Mouse (Mus musculus): ENCODE results near the gene Art3.
"Not testable (repeated sequence)": the region's sequence is repeated elsewhere in the genome, so short reads cannot be mapped to it uniquely, and the experiment has no call there.

Gene Art3

DNA sequence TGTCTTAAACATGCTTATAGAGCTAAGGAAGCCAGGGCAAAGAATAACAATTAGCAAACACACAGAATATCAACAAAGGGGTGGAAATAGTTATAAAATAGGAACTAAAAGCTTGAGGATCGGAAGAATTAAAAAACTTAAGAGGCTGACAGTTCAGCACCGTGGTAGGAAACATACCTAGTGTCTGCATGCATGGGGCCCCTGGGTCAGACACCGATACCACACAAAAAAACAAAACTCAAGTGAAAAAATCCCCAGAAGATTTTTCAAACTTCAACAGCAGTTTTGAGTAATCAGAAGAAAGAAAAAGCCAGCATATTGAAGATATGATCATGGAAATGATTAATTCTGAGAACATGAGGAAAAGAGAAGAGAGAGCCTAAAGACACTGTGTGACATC is 5.1 kb downstream of the Art3 start:
- no peak for DNase-seq (ENCODE audit: low spot score in 2 of 2)

DNA sequence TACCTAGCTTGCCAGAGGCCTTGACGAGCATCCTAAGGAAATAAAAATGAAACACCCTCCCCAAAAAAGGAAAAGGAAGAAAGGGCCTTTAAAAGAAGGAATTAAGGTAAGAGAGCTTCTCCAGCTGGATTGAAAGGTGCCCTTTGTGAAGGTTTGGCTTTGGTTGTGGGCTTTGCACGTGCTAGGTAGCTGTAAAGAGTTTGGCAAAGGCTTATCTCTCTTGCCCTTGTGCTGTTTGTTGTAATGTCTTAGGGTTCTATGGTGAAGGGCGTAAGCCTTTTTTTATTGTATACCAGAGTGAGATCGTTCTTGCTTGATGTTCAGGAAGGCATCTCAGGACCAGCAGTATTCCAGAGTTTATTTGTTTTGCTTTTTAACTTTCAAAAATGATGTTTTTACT is 9.0 kb downstream of the Art3 start:
- DNase-seq (ENCODE audit: low spot score in 2 of 2), result no peak

DNA sequence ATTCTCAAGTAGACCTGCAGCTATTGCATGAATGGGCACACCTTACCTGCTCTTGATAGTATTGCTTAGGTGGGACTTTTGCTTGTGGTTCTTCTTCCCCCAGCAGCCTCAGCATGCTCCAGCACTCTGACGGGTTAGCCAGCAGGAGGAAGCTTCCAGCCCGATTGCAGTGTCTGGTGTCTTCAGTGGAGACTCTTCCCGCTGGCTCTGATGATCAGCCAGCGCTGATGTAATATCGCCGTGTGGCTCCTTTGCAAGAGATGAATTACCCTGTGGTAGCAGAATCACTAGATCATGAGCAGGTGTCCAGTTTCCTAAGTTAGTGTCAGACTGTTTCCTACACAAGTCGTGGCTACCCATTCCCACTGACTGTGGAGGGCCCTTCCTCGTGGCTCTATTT is 13.4 kb downstream of the Art3 start:
- no peak for DNase-seq (ENCODE audit: low spot score in 2 of 2)

DNA sequence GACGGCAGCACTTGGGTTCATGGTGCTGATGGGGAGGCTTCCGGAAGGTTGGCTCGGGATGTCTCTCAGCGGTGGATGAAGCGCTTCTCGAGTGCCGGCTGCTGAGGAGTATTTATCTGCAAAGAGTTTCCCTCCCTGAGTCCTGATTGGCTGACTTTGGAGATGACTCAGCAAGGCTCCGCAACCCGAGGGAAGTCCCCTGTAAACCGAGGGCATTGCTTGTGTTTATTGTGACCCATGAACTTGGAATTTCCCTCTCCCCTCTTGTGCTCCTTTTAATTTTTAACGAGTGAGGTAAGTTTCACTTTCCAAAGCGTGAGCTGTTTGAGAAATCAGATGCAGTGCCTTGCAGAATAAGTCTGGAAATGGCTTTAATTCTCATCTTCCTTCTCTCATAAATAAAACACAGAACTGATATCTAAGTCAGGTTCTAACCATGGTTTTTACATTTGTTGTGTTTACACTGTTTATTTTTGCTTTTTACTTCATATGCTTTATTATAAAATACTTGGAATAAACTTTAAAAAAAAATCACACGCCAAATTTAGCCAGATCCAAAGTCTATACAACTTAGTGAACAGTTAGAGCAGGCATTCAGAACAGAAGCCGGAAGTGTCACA is 17.3 kb downstream of the Art3 start, which contains the start of gene Cxcl10:
Gene Cxcl10, minus strand, starts transcription at position 96 of the 620 bp plus-strand sequence.
- DNase-seq (ENCODE audit: low spot score in 2 of 2), result no peak

DNA sequence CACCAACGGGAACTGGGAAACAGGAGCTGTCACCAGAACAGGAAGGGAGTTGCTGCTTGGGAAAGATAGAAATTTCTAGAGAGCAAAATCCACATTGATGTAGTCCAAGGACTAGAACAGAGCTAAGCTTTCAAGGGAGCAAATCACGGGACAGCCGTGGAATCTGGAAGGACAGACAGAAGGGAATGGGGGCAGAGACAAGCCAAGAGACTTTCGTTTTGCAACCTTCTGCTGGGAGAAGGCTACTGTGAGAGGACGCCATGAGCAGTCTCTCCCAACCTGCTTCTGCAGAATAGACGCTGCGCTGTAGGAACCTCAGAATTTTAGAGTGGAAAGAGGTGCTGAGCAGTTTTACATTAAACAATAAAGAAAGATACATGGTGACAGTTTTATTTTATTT is 18.1 kb downstream of the Art3 start:
- no peak for DNase-seq (ENCODE audit: low spot score in 2 of 2)

DNA sequence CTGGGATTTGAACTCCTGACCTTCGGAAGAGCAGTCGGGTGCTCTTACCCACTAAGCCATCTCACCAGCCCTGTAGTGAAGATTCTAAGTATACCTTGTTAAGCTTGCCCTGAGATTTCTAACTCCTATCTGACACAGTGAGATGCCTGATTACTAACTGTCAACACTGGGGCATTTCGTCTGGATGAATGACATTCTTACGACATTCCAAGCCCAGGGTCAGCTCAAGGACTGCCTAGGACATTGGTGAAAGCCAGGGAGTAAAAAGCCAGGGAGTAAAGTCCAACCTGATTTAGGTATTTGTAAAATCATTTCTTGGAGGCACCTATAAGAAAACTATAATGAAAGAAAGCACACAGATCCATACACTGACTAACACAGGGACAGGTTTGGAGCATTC is 21.1 kb downstream of the Art3 start:
- DNase-seq (ENCODE audit: low spot score in 2 of 2), result not testable (repeated sequence)

DNA sequence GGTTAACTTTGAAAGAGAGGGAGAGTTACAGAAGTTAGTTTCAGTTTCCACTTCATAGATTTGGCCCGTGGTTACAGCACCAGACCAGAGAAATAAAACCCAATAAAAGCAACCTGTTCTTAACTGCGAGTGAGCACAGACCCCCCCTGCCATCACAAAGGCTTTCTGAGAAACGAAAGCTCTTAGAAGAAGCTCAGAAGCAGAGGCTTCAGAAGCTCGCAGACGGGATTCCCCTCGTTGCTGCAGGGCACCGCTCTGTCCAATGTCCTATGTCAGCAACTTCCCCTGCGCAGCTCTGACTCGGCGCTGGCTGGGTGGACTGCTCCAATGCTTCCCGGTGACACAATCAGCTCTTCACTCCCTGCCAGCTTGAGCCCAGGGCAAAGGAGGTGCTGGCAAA is 21.9 kb downstream of the Art3 start:
- no peak for DNase-seq (ENCODE audit: low spot score in 2 of 2)

DNA sequence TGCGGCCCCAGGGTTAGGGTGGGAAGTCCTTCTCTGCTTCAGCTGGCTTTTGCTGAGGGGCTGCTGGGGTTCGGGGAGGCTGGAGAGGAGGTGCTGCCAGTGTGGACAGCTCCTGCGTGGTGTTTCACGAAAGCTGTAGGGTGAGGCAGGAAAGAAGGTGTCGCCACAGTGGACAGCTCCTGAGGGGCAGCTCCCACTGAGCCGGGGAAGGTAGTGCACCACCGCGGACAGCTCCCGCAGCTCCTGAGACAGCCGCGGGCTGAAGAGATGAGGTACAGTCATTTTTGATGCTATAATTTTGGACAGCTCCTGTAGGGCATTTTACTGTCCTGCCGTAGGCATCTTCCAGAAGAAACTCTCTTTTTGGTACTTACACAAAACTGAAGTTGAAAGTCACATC is 26.4 kb downstream of the Art3 start:
- no peak for DNase-seq (ENCODE audit: low spot score in 2 of 2)

DNA sequence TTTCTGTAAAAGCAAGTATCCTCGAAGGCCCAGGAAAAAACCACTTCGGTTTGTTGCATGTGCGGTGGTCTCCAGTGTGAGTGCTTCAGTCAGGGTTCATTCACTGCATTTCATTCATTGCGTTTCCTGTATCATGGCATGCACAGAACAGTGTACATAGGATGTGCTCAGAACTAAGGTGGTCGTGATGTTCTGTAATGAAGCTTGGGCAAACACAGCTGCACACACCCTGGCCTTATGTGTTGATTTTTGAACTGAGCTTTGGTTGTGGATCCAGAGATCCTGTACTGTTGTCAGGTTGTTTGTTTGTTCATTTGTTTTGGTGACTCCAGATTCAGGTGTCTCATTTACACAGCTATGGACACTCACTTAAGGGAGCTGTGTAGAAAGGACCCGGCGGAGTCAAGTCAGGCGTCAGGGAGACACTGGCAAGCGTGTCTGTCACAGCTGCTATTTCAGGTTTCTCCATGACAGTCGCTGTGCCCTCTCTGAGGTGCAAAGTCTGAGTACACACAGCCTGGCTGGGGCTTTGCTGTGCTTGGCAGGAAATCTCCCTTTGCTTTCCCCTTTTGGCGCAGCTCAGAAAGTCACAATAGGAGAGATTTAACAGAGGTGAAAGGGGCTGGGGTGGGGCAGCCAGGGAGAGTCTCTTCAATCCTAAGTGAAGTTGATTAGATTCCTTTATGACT is 27.3 kb downstream of the Art3 start:
- DNase-seq (ENCODE audit: low spot score in 2 of 2), result no peak

DNA sequence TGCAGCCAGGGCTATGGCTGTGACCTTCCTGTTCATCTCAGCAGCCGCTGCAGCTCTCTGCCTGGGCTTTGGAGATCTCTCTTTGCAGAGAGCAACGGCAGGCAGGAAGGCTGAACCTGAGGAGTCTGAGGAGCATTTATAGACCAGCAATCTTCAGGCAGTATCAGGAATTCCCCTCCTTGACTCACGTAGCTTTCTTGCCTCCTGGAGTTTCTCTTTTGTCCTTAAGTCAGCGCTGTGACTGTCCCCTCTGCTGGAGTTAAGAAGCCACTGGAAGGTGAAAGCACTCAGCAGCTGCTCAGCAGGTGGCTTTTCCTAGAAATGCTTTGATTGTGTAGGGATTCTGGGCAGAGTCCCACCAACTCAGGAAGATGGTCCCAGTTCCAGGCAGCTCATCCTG is 31.6 kb downstream of the Art3 start:
- no peak for DNase-seq (ENCODE audit: low spot score in 2 of 2)

DNA sequence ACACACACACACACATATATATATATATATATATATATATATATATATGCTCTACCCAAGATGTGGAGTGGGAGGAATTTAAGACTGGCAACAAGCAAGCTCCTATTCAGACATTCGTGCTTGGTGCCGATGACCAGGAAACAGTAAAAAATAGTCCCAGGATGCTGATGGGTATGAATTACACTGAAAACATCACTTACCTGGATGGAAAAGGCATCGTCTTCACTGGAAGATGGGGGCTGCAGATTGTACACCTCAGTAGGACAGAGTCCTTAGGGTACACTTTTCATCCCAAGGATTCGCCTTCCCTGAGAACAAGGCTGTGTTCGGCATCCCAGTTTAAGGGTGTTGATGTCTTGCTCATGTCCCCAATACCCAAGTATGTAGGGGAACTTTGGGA is 32.4 kb downstream of the Art3 start:
- no peak for DNase-seq (ENCODE audit: low spot score in 2 of 2)

DNA sequence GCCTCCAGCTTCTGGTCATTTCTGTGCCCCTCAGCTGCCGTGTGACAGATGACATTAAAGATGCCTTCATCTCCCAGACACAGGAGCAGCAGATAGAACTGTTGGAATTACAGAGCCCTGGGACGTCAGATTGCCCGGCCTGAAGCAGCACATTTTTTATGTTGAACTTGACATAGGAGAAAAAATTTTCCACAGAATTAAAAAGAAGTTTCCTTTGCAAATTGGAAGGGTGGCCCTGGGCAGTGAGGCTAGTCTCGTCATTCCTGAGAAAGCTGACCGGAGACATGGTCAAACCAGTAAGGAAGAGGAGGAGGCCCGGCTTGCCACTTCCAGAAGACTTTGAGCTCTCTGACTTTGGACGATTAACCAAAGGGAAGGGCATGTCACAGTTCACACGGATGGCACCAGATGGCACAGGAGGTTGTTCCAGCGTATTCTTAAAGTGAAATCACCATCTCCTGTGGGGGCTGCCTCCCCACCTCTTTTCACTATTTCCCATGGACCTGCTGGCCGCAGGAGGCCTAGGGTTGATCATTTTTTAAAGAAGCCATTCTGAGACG is 33.6 kb downstream of the Art3 start:
- DNase-seq (ENCODE audit: low spot score in 2 of 2), result no peak

DNA sequence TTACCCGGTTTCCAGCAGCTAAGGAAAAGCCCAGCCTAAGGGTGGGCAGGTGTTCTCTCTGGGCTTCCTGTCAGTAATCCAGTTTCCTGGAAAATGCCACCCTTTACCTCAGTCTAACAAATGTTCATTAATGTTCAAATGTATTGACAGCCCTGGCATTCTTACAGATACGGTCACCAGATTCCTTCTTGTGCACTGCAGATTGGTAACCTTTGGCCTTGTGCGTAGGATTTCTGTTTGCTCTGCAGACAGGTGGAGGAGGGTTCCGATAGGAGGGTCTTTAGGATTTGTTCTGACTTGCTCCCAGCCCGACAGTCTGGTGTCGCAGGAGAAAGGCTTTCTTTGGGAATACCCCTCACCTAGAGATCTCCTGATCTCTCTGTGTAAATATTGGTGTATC is 34.9 kb downstream of the Art3 start:
- no peak for DNase-seq (ENCODE audit: low spot score in 2 of 2)

DNA sequence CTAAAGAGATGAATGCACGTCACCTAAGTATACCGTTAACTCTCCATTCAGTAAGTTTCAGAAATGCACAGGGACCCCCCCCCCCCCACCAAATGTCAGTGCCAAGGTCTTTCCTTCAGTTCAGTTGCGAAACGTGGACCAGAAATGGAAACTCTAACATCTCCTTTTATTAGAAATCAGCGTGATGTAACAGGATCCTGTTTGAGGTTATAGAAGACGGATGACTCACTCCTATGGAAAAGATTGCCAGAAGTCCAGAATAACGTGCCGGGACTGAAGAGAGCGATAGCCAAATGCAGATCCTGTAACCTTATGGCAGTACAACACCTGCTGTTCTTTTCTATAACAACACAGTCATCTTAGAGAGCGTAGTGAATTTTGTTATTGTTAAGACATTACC is 36.8 kb downstream of the Art3 start:
- DNase-seq (ENCODE audit: low spot score in 2 of 2), result no peak

DNA sequence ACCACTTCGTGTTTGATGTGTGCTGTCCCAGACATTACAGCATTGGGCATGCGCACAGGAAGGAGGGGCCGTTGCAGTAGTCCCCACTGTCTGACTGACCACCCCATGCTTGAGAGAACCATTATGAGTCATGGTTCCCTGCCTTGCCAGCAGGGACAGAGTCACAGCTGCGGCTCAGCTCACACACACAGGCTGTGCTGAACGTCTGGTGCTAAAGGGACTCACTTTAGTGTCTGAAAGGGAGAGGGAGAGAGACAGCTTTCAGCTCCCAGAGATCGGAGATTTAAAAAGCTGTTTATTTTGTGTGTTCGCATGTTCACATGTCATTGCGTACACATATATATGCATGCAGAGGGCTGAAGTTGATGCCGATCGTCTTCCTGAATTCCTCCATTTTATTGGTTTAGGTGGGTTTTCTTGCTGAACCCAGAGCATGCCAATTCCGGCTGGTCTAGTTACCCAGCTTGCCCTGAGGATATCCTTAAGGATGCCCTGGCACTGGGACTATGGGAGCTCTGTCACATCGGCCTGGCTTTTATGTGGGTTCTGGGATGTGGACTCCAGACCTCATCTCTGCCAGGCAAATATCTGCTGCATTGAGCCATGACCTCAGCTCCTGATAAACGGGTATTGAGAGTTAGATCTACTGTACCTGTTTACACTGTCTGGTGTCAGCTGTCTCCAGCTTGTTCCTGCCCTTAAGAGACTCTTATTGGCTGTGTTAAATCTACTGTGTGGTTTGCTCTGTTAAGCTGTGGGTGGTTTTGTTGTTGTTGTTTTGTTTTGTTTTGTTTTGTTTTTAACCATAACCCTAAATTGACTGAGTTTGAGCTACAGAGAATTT is 37.7 kb downstream of the Art3 start:
- DNase-seq (ENCODE audit: low spot score in 2 of 2), result peak; percentile 32 to 40

DNA sequence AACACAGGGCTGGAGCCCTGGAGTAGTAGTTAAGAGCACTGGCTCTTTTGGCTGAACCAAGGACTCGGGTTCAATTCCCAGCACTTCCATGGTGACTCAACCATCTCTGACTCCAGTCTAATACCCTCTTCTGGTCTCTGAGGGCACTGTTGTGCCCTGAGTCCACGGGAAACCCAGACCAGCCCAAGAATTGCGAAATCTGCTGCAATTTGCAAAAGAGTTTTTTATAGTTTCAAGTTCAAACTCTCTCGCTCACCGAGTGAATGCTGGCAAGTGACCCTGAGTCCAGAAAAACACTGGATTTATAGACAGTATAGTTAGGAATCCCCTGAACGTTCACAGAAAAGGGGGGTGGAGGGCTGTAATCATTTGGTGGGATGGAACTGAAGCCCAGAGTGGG is 38.8 kb downstream of the Art3 start:
- no peak for DNase-seq (ENCODE audit: low spot score in 2 of 2)

DNA sequence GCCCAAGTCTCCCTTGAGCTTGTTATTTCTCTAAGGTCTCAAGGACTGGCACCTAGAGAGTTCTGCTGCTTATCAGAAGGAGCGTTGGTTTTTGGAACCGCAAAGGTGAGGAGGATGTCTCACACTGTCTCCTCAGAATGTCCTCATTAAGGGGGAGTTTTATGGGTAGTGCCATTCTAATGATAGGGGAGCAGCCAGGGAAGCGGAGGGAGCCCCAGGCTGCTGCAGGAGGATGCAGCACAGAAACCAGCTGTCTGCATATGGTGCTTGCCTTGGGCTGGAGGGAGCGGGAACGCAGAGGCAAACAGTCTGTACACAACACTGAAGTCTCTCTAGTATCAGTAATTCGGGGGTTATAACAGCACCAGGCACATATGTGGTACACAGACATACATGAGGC is 39.3 kb downstream of the Art3 start:
- no peak for DNase-seq (ENCODE audit: low spot score in 2 of 2)

DNA sequence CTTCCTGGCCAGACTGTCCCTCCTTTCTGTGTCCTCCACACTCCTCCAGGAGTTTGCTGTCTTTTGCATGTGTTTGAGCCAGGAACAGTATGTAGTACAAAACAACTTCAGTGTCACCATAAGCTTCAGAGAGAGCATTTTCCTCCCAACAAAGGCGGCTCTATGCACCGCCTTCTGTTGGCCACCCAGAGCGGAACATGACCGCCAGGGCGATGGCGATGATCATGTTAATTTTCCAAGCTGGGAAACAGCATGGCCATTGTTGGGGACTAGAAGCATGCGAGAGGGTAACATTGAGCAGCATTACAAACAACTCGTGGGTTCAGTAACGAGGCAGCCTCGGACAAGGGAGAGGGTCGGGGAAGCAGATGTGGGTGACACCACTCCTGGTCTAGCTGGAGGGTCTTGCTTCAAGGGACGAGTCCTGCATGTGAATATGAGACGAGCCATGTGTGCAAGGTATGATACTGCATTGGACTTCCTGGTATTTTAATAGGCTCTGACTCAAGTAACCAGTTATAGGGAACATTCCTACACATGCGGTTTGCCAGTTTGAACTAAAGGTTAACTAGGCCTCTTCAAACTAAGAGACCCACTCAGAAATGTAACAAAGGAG is 39.8 kb downstream of the Art3 start:
- no peak for DNase-seq (ENCODE audit: low spot score in 2 of 2)

DNA sequence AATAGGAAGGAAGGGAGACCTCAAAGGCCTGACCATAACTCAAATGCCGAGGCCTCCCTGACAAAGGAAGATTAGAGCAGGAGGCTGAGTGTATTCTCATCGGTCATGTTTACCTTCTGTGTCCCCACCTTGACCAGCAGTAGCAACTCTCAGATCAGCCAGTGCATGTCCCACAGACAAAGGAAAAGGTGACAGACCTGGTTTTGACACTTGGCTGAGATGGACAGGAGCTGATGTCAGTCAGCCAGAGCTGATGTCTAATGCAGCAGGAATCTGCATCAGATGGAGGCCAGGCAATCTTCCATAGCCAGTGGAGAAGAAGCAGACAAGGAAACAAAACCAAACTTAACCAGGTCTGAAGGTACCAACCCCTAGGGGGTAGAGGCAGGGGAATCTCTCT is 41.0 kb downstream of the Art3 start:
- no peak for DNase-seq (ENCODE audit: low spot score in 2 of 2)

DNA sequence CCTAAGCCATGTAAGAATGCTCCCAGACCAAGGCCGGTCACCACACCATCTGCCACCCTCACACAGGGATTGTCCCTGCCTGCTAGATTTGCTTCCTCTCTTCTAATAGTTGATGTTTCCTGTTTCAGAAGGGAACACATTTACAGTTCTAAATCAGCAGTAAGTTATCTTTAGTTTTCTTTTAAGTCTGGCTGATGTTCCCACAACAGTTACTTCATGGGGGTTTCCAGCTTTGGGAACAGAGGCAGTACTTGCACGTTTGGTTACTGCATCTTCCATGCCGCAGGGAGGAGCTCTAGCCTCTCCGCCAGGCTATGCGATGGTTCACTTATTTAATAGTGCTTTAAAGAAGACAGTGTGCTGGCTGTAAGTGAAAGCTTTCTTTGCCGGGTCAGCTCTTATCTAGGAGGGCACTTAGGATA is 43.1 kb downstream of the Art3 start:
- no peak for DNase-seq (ENCODE audit: low spot score in 2 of 2)

DNA sequence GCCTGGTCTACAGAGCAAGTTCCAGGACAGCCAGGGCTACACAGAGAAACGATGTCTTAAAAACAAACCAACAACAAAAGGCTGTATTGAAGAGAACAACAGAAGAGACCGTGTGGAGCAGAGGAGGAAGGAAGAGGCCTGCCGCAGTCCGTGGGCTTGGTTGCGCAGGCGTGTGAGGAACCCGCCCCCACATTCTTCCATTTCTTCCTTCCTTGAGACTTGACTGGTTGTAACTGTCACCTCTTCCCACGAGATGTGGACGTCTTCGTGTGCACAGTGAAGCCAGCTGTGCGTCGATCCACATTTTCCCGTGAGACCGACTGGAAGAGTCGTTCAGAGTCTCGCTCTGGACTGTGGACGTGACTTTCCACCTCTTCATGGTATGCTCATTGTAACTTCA is 43.7 kb downstream of the Art3 start:
- DNase-seq (ENCODE audit: low spot score in 2 of 2), result no peak

DNA sequence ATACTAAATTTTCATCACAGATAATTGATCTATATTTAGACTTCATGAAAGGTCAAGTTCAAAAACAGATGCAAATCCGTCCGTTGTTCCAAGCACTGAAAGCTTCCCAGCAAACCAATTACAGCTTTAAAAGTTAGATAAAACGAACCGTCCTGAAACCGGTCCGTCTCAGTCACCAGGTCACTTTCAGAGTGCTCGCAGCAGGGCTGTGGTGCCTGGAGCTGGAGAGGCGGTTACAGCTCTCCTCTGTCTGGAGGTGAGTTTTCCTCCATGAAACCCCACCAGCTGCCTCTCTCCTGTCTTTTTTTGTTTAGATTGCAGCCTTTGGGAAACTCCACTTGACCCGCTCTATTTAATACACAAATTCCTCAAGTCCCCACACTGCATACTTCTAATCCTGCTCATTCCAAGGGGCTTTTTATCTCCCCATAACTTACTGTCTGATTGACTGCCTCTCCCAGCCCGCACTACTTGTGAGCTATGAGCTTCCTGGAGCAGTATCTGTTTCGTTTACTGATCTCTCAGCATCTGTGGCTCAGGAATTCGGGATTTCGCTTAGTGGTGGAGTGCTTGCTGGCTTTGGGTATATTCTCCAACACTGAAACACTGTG is 45.3 kb downstream of the Art3 start:
- no peak for DNase-seq (ENCODE audit: low spot score in 2 of 2)
